Mouse (Mus musculus) MEL (cell line): ENCODE measurements around the gene Braf. TPM values are rescaled to one million over a fixed set of nuclear protein-coding genes. Genes with fewer than 3 reads are reported as not detected.

ENCODE experiments used
- DNase-seq: peaks from one replicate; pipeline ENCODE4 v3.0.0; 2011; ENCODE audit warnings: low read depth, low spot score
- H3K27ac ChIP-seq: 2 replicates; pipeline ENCODE4 v1.5.1; 2012; ENCODE audit warnings: low read depth, mild to moderate bottlenecking, control low read depth, low read length, moderate library complexity; ENCODE audit not compliant: control insufficient read depth
- H3K27me3 ChIP-seq, 2 experiments: fragments of 150-350 bp in 1 of 2; sonication (generic) in 1 of 2; 2 replicates each; pipeline ENCODE4 v1.6.1; 2012; ENCODE audit warnings: low read length in 2 of 2, mild to moderate bottlenecking in 2 of 2, improper control_type of control experiment in 1 of 2, moderate library complexity in 1 of 2; ENCODE audit not compliant: insufficient read depth in 2 of 2, control insufficient read depth in 1 of 2
- H3K36me3 ChIP-seq, 2 experiments: 2 replicates each; pipeline ENCODE4 v1.6.1; 2012 to 2014; ENCODE audit warnings: low read length in 2 of 2, improper control_type of control experiment in 1 of 2, inconsistent platforms in 1 of 2, mild to moderate bottlenecking in 1 of 2; ENCODE audit not compliant: insufficient read depth in 2 of 2, control insufficient read depth in 1 of 2
- H3K4me1 ChIP-seq, 2 experiments: fragments of 150-350 bp in 1 of 2; sonication (generic) in 1 of 2; 2 replicates each; pipeline ENCODE4 v1.6.1; 2012; ENCODE audit warnings: low read length in 2 of 2, improper control_type of control experiment in 1 of 2, mild to moderate bottlenecking in 1 of 2; ENCODE audit not compliant: insufficient read depth in 2 of 2, control insufficient read depth in 1 of 2
- H3K4me3 ChIP-seq, 2 experiments: fragments of 150-350 bp in 1 of 2; sonication (generic) in 1 of 2; 2 replicates each; pipeline ENCODE4 v1.5.1; 2012; ENCODE audit warnings: low read depth in 2 of 2, low read length in 2 of 2, mild to moderate bottlenecking in 2 of 2, moderate library complexity in 2 of 2, control low read depth in 1 of 2, improper control_type of control experiment in 1 of 2; ENCODE audit not compliant: control insufficient read depth in 1 of 2, insufficient read depth in 1 of 2
- H3K79me2 ChIP-seq: 2 replicates; pipeline ENCODE4 v1.6.1; 2012; ENCODE audit warnings: mild to moderate bottlenecking, low read length, moderate library complexity; ENCODE audit not compliant: control insufficient read depth, poor library complexity, insufficient read depth
- H3K9ac ChIP-seq: 2 replicates; pipeline ENCODE4 v1.6.1; 2012; ENCODE audit warnings: low read depth, mild to moderate bottlenecking, control low read depth, low read length, moderate library complexity; ENCODE audit not compliant: control insufficient read depth, poor library complexity, severe bottlenecking
- H3K9me3 ChIP-seq: fragments of 150-350 bp; sonication (generic); replicated peaks from 2 replicates; pipeline ENCODE4 v1.6.1; 2012; ENCODE audit warnings: mild to moderate bottlenecking, low read length, improper control_type of control experiment, moderate library complexity; ENCODE audit not compliant: insufficient read depth
- CTCF ChIP-seq, 3 experiments: IDR thresholded peaks in 2 of 3; conservative IDR thresholded peaks in 1 of 3; 2 replicates each; pipeline ENCODE4 v1.5.1; 2011 to 2012; ENCODE audit warnings: low read length in 3 of 3, low read depth in 2 of 3, mild to moderate bottlenecking in 2 of 3, improper control_type of control experiment in 1 of 3, inconsistent platforms in 1 of 3, mixed read lengths in 1 of 3, moderate library complexity in 1 of 3; ENCODE audit not compliant: control insufficient read depth in 1 of 3, insufficient read depth in 1 of 3, poor library complexity in 1 of 3, severe bottlenecking in 1 of 3
- EP300 ChIP-seq, 2 experiments: IDR thresholded peaks; 2 replicates each; pipeline ENCODE4 v1.6.1; 2011; ENCODE audit warnings: improper control_type of control experiment in 2 of 2, low read length in 2 of 2, low read depth in 1 of 2, mild to moderate bottlenecking in 1 of 2
- GABPA ChIP-seq: IDR thresholded peaks from 2 replicates; pipeline ENCODE4 v1.6.1; 2012; ENCODE audit warnings: low read depth, mild to moderate bottlenecking, inconsistent platforms, low read length, improper control_type of control experiment, moderate library complexity
- GATA1 ChIP-seq: IDR thresholded peaks from 2 replicates; pipeline ENCODE4 v1.6.1; 2011; ENCODE audit warnings: low read depth, low read length, improper control_type of control experiment
- HCFC1 ChIP-seq: IDR thresholded peaks from 2 replicates; pipeline ENCODE4 v1.6.1; 2012; ENCODE audit warnings: low read depth, mild to moderate bottlenecking, inconsistent platforms, low read length, improper control_type of control experiment, moderate library complexity
- JUND ChIP-seq: IDR thresholded peaks from 2 replicates; pipeline ENCODE4 v1.6.1; 2011; ENCODE audit warnings: low read depth, mild to moderate bottlenecking, improper control_type of control experiment, low read length
- KAT2A ChIP-seq: conservative IDR thresholded peaks from 2 replicates; pipeline ENCODE4 v1.6.1; 2012; ENCODE audit warnings: low read depth, low read length, improper control_type of control experiment, inconsistent platforms
- MAFK ChIP-seq: IDR thresholded peaks from 2 replicates; pipeline ENCODE4 v1.6.1; 2011; ENCODE audit warnings: low read depth, mild to moderate bottlenecking, low read length, improper control_type of control experiment, borderline replicate concordance
- MXI1 ChIP-seq: IDR thresholded peaks from 2 replicates; pipeline ENCODE4 v1.6.1; 2011; ENCODE audit warnings: mild to moderate bottlenecking, low read depth, low read length, improper control_type of control experiment
- MYB ChIP-seq: IDR thresholded peaks from 2 replicates; pipeline ENCODE4 v1.6.1; 2011; ENCODE audit warnings: mild to moderate bottlenecking, low read depth, low read length, improper control_type of control experiment
- POLR2A ChIP-seq, 2 experiments: IDR thresholded peaks; 2 replicates each; pipeline ENCODE4 v1.6.1; 2011 to 2012; ENCODE audit warnings: low read length in 2 of 2, mild to moderate bottlenecking in 2 of 2, control low read depth in 1 of 2, improper control_type of control experiment in 1 of 2, low read depth in 1 of 2, moderate library complexity in 1 of 2; ENCODE audit not compliant: control insufficient read depth in 1 of 2, insufficient read depth in 1 of 2, poor library complexity in 1 of 2
- POLR2AphosphoS2 ChIP-seq: IDR thresholded peaks from 2 replicates; pipeline ENCODE4 v1.6.1; 2011; ENCODE audit warnings: low read length, improper control_type of control experiment
- POLR2AphosphoS5 ChIP-seq: IDR thresholded peaks from 2 replicates; pipeline ENCODE4 v1.6.1; 2012; ENCODE audit warnings: low read depth, borderline replicate concordance, mild to moderate bottlenecking, inconsistent platforms, low read length, moderate library complexity, mixed read lengths
- RCOR1 ChIP-seq: IDR thresholded peaks from 2 replicates; pipeline ENCODE4 v1.6.1; 2012; ENCODE audit warnings: low read depth, mild to moderate bottlenecking, inconsistent platforms, low read length, improper control_type of control experiment
- SMC3 ChIP-seq: IDR thresholded peaks from 2 replicates; pipeline ENCODE4 v1.6.1; 2011; ENCODE audit warnings: low read depth, low read length, improper control_type of control experiment
- UBTF ChIP-seq: IDR thresholded peaks from 2 replicates; pipeline ENCODE4 v1.6.1; 2012; ENCODE audit warnings: low read depth, mild to moderate bottlenecking, inconsistent platforms, low read length, improper control_type of control experiment, moderate library complexity, borderline replicate concordance; ENCODE audit not compliant: insufficient read depth
- USF2 ChIP-seq, 2 experiments: IDR thresholded peaks; 2 replicates each; pipeline ENCODE4 v1.6.1; 2011 to 2012; ENCODE audit warnings: improper control_type of control experiment in 2 of 2, low read length in 2 of 2, borderline replicate concordance in 1 of 2, inconsistent platforms in 1 of 2, low read depth in 1 of 2, mild to moderate bottlenecking in 1 of 2; ENCODE audit not compliant: insufficient read depth in 1 of 2
- ZC3H11A ChIP-seq: IDR thresholded peaks from 2 replicates; pipeline ENCODE4 v1.6.1; 2012; ENCODE audit warnings: low read depth, mild to moderate bottlenecking, inconsistent platforms, low read length, improper control_type of control experiment
- polyA plus RNA-seq, 2 experiments: library from polyadenylated mRNA; stranded (reverse) in 1 of 2; unstranded in 1 of 2; fragments of >175 nt in 1 of 2; fragments of >200 nt in 1 of 2; gene quantifications; 2 replicates each; pipeline versions ENCODE4 v1.2.1 to v1.2.4; 2012; ENCODE audit warnings: low replicate concordance in 2 of 2, low read depth in 1 of 2; ENCODE audit not compliant: insufficient read length in 2 of 2, insufficient read depth in 1 of 2, missing spikeins in 1 of 2
- total RNA-seq: library from RNA; depleted of rRNA; stranded (reverse); fragments of 300-350 nt; gene quantifications from 2 replicates; pipeline ENCODE4 v1.2.3, GENCODE M21; 2012

Gene Braf
- total and polyA plus RNA-seq, 3 experiments = 6.3 to 8.4 TPM; not detected in 1

DNA sequence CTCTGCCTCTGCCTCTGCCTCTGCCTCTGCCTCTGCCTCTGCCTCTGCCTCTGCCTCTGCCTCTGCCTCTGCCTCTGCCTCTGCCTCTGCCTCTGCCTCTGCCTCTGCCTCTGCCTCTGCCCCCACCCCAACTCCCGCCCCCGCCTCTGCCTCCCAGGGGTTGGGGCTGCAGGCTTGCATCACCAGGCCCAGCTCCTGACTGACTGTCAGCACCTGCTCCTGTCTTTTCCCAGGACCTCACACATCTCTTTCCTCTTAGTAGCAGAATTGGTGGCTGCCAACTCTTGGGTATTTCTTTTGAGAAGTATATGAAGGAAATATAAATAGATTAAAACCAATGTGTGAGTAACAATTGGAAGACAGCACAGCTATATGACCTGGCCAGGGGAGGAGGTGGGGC is 144.7 kb downstream of the Braf start:
- H3K4me1 ChIP-seq = no peaks in the 10 kb centered on the region
- H3K9me3 ChIP-seq = no peaks in the 10 kb centered on the region
- H3K27me3 ChIP-seq = no peaks in the 10 kb centered on the region
- no peaks in the 10 kb centered on the region; a peak in 1 of 4 replicates for H3K36me3 ChIP-seq
- H3K9ac ChIP-seq = no peak overlapping the region
- H3K27ac ChIP-seq = no peak overlapping the region
- no peak overlapping the region for H3K4me3 ChIP-seq
- DNase-seq = no peak
- no peaks in the 10 kb centered on the region for H3K79me2 ChIP-seq
- TF ChIP-seq ZC3H11A = no peak
- no peak for TF ChIP-seq UBTF
- TF ChIP-seq CTCF (IDR thresholded peaks at IDR 0.05 in 2 of 3, conservative IDR thresholded peaks at IDR 0.05 in 1 of 3; ENCODE audit: control insufficient read depth in 1 of 3, insufficient read depth in 1 of 3, low read depth in 2 of 3, low read length in 3 of 3, poor library complexity in 1 of 3, severe bottlenecking in 1 of 3) = no peak
- TF ChIP-seq POLR2AphosphoS5 = no peak
- no peak for TF ChIP-seq EP300 (IDR thresholded peaks at IDR 0.05; ENCODE audit: low read depth in 1 of 2, low read length in 2 of 2)
- TF ChIP-seq HCFC1 = no peak
- TF ChIP-seq USF2 (IDR thresholded peaks at IDR 0.05; ENCODE audit: borderline replicate concordance in 1 of 2, insufficient read depth in 1 of 2, low read depth in 1 of 2, low read length in 2 of 2) = no peak
- TF ChIP-seq SMC3 = no peak
- TF ChIP-seq MAFK = no peak
- no peak for TF ChIP-seq POLR2AphosphoS2
- TF ChIP-seq MXI1 = no peak
- no peak for TF ChIP-seq POLR2A (IDR thresholded peaks at IDR 0.05; ENCODE audit: control insufficient read depth in 1 of 2, insufficient read depth in 1 of 2, low read depth in 1 of 2, low read length in 2 of 2, poor library complexity in 1 of 2)
- TF ChIP-seq JUND = no peak
- no peak for TF ChIP-seq MYB
- TF ChIP-seq KAT2A = no peak
- TF ChIP-seq GATA1 = no peak
- no peak for TF ChIP-seq RCOR1
- TF ChIP-seq, all 39 proteins: peak for 0

DNA sequence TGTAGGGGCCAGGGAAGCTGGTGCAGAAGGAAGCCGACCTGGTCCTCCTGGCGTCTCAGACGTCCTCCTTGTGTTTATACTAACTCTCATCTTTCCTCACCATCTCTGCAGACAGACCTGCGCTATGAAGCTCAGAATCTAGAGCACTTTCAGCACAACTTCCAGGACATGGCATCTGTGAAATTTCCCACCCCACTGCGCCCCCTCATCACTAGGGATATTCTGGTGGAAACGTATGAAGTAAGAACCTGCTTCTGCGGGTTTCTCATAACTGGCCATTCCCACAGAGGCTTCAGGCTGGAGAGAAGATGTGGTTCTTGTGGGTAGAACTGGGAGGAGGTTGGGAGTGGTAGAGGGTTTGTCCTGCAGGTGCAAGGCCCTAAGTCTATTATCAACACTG is 145.7 kb downstream of the Braf start:
- DNase-seq = no peak
- H3K27ac ChIP-seq = no peak overlapping the region
- no peaks in the 10 kb centered on the region for H3K9me3 ChIP-seq
- peaks cover 0 to 3% of the 10 kb centered on the region in 2 experiments; a peak in 1 of 4 replicates for H3K4me1 ChIP-seq
- no peak overlapping the region for H3K4me3 ChIP-seq
- H3K36me3 ChIP-seq = peaks cover 0 to 2% of the 10 kb centered on the region in 2 experiments; a peak in 2 of 4 replicates
- H3K27me3 ChIP-seq = no peaks in the 10 kb centered on the region
- H3K79me2 ChIP-seq = no peaks in the 10 kb centered on the region
- no peak overlapping the region for H3K9ac ChIP-seq
- no peak for TF ChIP-seq MAFK
- TF ChIP-seq GABPA = no peak
- no peak for TF ChIP-seq POLR2AphosphoS2
- no peak for TF ChIP-seq POLR2A (IDR thresholded peaks at IDR 0.05; ENCODE audit: control insufficient read depth in 1 of 2, insufficient read depth in 1 of 2, low read depth in 1 of 2, low read length in 2 of 2, poor library complexity in 1 of 2)
- TF ChIP-seq MYB = no peak
